Mouse (Mus musculus): Measurements from ENCODE around the gene Trmt1.
A peak's percentile ranks its signal among the peaks of the same experiment; 100 is the strongest.
"Not testable (repeated sequence)": the region's sequence is repeated elsewhere in the genome, so short reads cannot be mapped to it uniquely, and the experiment has no call there.

The Trmt1 gene

GRCm38 (mm10) chr8:84659936-84660818 is 25.9 kb upstream of the Trmt1 start:
- DNase-seq (ENCODE audit: low read depth, low spot score) = peak; percentile 70

- peak; percentile 67 for DNase-seq (ENCODE audit: low read depth, low spot score)
Observed at GRCm38 (mm10) chr8:84660819-84661457, 25.2 kb upstream of the Trmt1 start.

- DNase-seq (ENCODE audit: low read depth, low spot score) = peak; percentile 97
Observed at GRCm38 (mm10) chr8:84661458-84661871, 24.6 kb upstream of the Trmt1 start.

GRCm38 (mm10) chr8:84661961-84662571 is 24.0 kb upstream of the Trmt1 start:
- DNase-seq (ENCODE audit: low read depth, low spot score) = no peak

- peak; percentile 100 for DNase-seq (ENCODE audit: low read depth, low spot score)
Observed at GRCm38 (mm10) chr8:84662581-84663065, 23.5 kb upstream of the Trmt1 start, which contains the start of gene Ier2. Gene Ier2, minus strand, starts transcription at chr8:84662852.

- peak; percentile 100 for DNase-seq (ENCODE audit: low read depth, low spot score)
Observed at GRCm38 (mm10) chr8:84663483-84664327, 22.4 kb upstream of the Trmt1 start.

- DNase-seq (ENCODE audit: low read depth, low spot score) = peak; percentile 94
Observed at GRCm38 (mm10) chr8:84664566-84665384, 21.3 kb upstream of the Trmt1 start.

GRCm38 (mm10) chr8:84665385-84665893 is 20.7 kb upstream of the Trmt1 start:
- peak; percentile 68 for DNase-seq (ENCODE audit: low read depth, low spot score)

- DNase-seq (ENCODE audit: low read depth, low spot score) = no peak
Observed at GRCm38 (mm10) chr8:84668081-84668480, 18.0 kb upstream of the Trmt1 start.

- no peak for DNase-seq (ENCODE audit: low read depth, low spot score)
Observed at GRCm38 (mm10) chr8:84668731-84669485, 17.2 kb upstream of the Trmt1 start.

- DNase-seq (ENCODE audit: low read depth, low spot score) = not testable (repeated sequence)
Observed at GRCm38 (mm10) chr8:84670295-84671006, 15.7 kb upstream of the Trmt1 start.

GRCm38 (mm10) chr8:84677305-84677704 is 8.8 kb upstream of the Trmt1 start:
- DNase-seq (ENCODE audit: low read depth, low spot score) = no peak

GRCm38 (mm10) chr8:84681476-84681875 is 4.6 kb upstream of the Trmt1 start:
- no peak for DNase-seq (ENCODE audit: low read depth, low spot score)

- DNase-seq (ENCODE audit: low read depth, low spot score) = no peak
Observed at GRCm38 (mm10) chr8:84682257-84682656, 3.9 kb upstream of the Trmt1 start.

- no peak for DNase-seq (ENCODE audit: low read depth, low spot score)
Observed at GRCm38 (mm10) chr8:84684537-84684936, 1.6 kb upstream of the Trmt1 start.

GRCm38 (mm10) chr8:84687003-84687704 is 1.0 kb downstream of the Trmt1 start:
- DNase-seq (ENCODE audit: low read depth, low spot score) = peak; percentile 46

GRCm38 (mm10) chr8:84687705-84688100 is 1.6 kb downstream of the Trmt1 start, which contains the start of gene Nacc1:
Gene Nacc1, minus strand, starts transcription at chr8:84687862.
- DNase-seq (ENCODE audit: low read depth, low spot score) = peak; percentile 96

All from 3T3-L1 (cell line).